ENCODE assay signal across 8 mouse cellular contexts in the genomic region with DNA sequence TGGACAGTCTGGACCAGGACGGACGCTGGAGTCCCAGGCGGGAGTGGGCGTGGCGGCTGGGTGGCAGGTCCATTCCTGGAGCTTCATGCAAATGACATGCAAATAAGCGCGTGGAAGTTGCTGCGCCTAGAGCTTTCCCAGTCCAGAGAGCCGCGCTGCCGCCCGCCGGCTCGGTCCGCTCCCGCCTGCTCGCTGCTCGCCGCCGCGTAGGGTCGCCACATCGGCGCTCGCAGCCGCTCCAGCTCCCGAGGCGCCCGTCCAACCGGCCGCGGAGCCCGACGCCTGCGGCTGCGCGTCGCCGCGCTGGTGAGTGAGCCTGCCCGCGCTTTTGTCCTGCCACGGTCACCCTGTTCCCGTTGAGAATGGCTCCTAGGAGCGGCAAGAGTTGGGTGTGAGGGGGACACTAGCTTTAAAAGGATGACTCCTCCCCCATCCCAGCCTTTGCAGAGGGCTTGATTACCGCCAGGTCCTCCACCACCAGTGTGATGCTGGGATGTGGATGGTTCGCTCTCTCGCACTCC. TPM values are rescaled to one million over a fixed set of nuclear protein-coding genes. Genes with fewer than 3 reads are reported as not detected.
DNase-seq lines count a peak whose midpoint lies in the region; ATAC-seq and TF ChIP-seq lines count a peak whose summit lies in the region.

Mylk (plus strand) TSS at position 146 of the 521 bp plus-strand sequence.

- H3K27me3 ChIP-seq in Patski: no peaks in the 10 kb centered on the region

- POLR2A ChIA-PET in Patski (lab: Charles Lee): interaction anchor here (0.7 to 1.3 kb wide), 2 partner anchors 21 to 47 kb away, joined by 3 to 6 read pairs; no protein-coding TSS in a partner anchor

- peaks cover 7% of the 10 kb centered on the region for H3K4me1 ChIP-seq in lung, adult 2 months (ENCODE audit: control insufficient read depth, insufficient read depth, low read length)

- CTCF ChIA-PET in Patski (lab: Charles Lee): interaction anchor here (1.2 to 1.6 kb wide), 4 partner anchors 10 to 130 kb away, joined by 4 to 7 read pairs (median 4); no protein-coding TSS in a partner anchor

- peak; percentile 80; the same call in 1 of the 2 replicates for TF ChIP-seq POLR2A in lung, adult 2 months (IDR thresholded peaks at IDR 0.05; ENCODE audit: borderline replicate concordance, extremely low read depth, low read depth, low read length)

- peak within 1 kb of the TSS; percentile 69 for H3K4me3 ChIP-seq in lung, adult 2 months (replicated peaks; ENCODE audit: extremely low read depth, low read depth, low read length)

- peak; percentile 42 for DNase-seq in Patski (ENCODE audit: low read depth, low spot score)
- peak; percentile 41 for DNase-seq in cerebellum, adult 9-11 months
- peak in 1 of 2 experiments; percentile 58 for DNase-seq in frontal cortex, adult 2 months (ENCODE audit: extremely low spot score in 1 of 2, low spot score in 1 of 2)
- DNase-seq in heart, postnatal 4 days: peak; percentile 90
- peak; percentile 21 to 49 for DNase-seq in layer of hippocampus, adult 8-10 months (ENCODE audit: low spot score in 2 of 2)
- peak; percentile 82 for DNase-seq in lung, adult 2 months
- peak; percentile 88 for DNase-seq in ovary, adult 18-20 months (ENCODE audit: low spot score)
- peak; percentile 20 to 23 for DNase-seq in thymus, postnatal 36 days

- no peak for TF ChIP-seq CTCF in Patski (IDR thresholded peaks at IDR 0.05)
- TF ChIP-seq CTCF in lung, adult 2 months (IDR thresholded peaks at IDR 0.05; ENCODE audit: insufficient read depth, low read length): no peak

- ATAC-seq in Patski: peak; percentile 88

- in situ Hi-C loops in Patski (cut with MboI; ENCODE audit: low pct_unique_long_range_greater_than_20kb): no loop called here

- WGBS in lung, adult 2 months: under 1% methylated on average over 48 of the region's 48 CpGs

RNA-seq across cellular contexts. Expression of gene Mylk, which starts in this region (rescaled TPM):
- polyA plus RNA-seq in Patski (2021): 98.0 TPM
- 9.5 and 12.4 TPM in 2 replicates for polyA plus RNA-seq in frontal cortex, adult 2 months (2012; rRNA removed)
- total RNA-seq in heart, postnatal 4 days (2021): 10 to 100 TPM; 32.0 to 34.4 TPM
- total RNA-seq in layer of hippocampus, adult 8-10 months (2022): 10 to 100 TPM; 15.1 to 20.0 (median 16.2) TPM
- polyA plus RNA-seq in lung, adult 2 months (2012; rRNA removed): 208 and 233 TPM in 2 replicates
